Mouse (Mus musculus): Measurements from ENCODE around the gene Prn. TPM values are rescaled to one million over a fixed set of nuclear protein-coding genes. Genes with fewer than 3 reads are reported as not detected.

The Prn gene
- polyA plus RNA-seq, 1 experiment from 2014 or later, result not detected

DNA sequence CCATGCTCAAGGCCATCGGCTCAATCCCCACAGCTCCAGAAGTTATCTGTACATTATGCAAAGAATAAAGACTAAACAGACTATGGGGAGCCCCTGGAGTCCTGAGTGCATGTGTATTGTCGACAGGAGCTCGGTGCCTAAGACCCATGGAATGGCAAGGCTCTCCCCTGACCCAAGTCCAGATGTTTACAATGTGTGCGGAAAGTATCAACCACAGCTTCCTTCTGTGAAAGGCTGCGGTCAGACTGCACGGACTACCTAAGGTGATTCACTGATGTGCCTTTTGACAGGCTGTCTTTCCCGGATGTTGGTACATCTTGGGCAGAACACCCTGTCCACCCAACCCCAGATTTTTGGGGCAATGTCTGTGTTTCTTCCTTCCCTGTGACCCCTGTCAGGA is 21.5 kb upstream of the Prn start:
- Histone ChIP-seq H3K36me3 (no peaks in the 10 kb centered on the region), H3K9ac (no peak overlapping the region), H3K9me3 (no peaks in the 10 kb centered on the region), H3K4me3 (no peak overlapping the region), H3K4me2 (no peak overlapping the region), H3K27ac (replicated peaks) (no peak overlapping the region), H3K4me1 (replicated peaks) (peaks cover 17% of the 10 kb centered on the region; the same call in 1 of the 2 replicates), H3K27me3 (no peaks in the 10 kb centered on the region)
- ATAC-seq (ENCODE audit: low read depth), result no peak
- 74% methylated on average over 7 of the region's 7 CpGs for WGBS

DNA sequence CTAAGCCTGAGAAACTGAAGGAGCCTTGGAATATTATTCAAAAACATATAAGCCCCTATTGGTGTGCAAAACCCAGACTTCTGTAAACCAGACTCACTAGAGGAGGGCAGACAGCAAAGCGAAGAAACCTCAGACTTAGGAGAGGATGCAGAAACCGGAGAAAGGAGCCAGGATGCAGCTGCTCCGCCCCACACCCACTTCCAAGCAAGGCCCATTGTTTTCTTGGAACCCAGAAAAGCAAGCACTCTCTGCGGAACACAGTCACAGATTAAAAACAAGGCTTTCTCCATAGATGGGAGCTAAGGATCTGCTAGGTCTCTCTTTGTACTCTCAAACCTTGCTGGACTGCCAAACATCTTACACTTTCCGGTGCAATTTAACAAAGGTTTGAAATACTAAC is 17.2 kb upstream of the Prn start:
- Histone ChIP-seq H3K4me1 (replicated peaks) (peaks cover 16% of the 10 kb centered on the region; the same call in 1 of the 2 replicates), H3K27ac (replicated peaks) (no peak overlapping the region), H3K36me3 (no peaks in the 10 kb centered on the region), H3K4me2 (no peak overlapping the region), H3K9me3 (no peaks in the 10 kb centered on the region), H3K9ac (no peak overlapping the region), H3K4me3 (no peak overlapping the region), H3K27me3 (no peaks in the 10 kb centered on the region)
- no peak for ATAC-seq (ENCODE audit: low read depth)
- 23% methylated on average over 5 of the region's 5 CpGs for WGBS

DNA sequence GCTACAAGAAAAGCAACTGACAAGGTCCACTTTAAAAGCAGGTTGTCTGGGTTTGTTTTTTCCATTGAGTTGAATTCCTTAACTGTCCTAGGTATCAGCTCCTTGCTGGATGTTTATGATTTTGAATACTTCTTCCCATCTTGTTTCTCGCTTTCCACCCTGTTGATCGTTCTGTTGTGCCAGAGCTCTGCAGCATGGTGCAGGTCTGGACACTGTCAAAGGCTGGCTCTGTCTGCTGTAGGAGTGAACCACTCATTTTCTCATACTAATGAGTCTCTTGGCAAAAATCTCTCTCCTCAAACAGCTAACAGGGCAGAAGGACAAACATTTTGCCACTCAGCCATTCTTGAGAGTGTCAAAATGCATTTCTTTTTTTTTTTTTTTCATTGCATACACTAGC is 14.7 kb upstream of the Prn start:
- Histone ChIP-seq H3K27ac (replicated peaks) (no peak overlapping the region), H3K4me2 (no peak overlapping the region), H3K27me3 (no peaks in the 10 kb centered on the region), H3K4me1 (replicated peaks) (peaks cover 7% of the 10 kb centered on the region; the same call in 1 of the 2 replicates), H3K9ac (no peak overlapping the region), H3K9me3 (no peaks in the 10 kb centered on the region), H3K36me3 (no peaks in the 10 kb centered on the region), H3K4me3 (no peak overlapping the region)
- no peak for ATAC-seq (ENCODE audit: low read depth)
- 90% methylated on average over 2 of the region's 2 CpGs for WGBS

DNA sequence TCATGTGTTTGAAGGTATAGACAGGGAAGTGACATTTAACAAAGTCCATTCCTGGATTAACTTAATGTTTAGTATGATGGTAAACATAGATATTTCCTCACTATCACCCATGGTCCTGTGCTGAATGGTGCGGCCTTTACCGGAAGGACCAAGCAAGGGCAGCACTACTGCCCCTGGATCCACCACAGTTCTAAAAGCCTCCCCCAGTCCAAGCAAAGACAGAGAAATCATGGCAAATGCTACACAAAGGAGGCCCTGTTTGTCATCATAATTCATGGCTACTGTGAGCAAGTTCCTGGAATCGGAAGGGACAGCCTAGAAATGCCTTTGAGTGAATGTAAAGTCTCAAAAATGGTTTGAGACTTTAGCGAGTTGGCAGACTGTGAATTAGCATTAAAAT is 13.7 kb upstream of the Prn start:
- H3K4me3 ChIP-seq, result no peak overlapping the region
- no peaks in the 10 kb centered on the region for H3K9me3 ChIP-seq
- H3K4me1 ChIP-seq (replicated peaks), result peaks cover 5% of the 10 kb centered on the region; the same call in 1 of the 2 replicates
- 81% methylated on average over 4 of the region's 4 CpGs for WGBS
- no peak overlapping the region for H3K27ac ChIP-seq (replicated peaks)
- H3K9ac ChIP-seq, result no peak overlapping the region
- no peaks in the 10 kb centered on the region for H3K36me3 ChIP-seq
- H3K27me3 ChIP-seq, result no peaks in the 10 kb centered on the region
- no peak overlapping the region for H3K4me2 ChIP-seq
- no peak for ATAC-seq (ENCODE audit: low read depth)

DNA sequence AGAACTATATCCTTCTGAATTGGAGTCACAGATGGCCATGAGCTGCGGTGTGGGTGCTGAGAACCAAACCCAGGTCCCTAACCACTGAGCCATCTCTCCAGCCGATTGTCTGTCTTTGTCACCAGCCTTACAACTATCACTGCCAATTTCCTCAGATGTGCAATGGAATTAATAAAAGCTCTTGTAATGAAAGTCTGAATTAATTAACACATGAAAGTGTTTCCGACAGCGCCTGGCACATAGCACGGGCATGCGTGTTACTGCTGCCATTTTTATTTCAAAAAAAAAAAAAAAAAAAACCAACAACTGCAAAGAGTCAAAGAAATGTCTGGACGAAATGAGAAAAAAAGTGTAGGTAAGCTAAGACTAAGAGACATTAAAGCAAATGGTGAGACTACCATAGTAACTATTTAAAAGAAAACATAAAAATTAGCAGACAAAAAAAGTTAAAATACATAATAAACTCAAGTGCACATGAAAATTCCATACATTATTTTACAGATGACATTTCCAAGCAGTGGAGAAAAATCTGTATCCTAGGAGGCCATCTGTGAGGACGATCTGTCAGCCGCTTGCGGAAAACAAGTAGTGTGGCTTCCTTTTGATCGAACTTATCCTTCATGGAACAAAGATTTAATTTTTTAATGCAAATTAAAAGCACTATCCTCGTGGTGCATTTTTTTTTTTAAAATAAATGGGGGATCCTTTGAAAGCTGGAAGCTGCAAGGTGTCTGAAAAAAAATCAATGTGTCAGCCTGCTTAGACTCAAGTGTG is 12.2 kb upstream of the Prn start:
- Histone ChIP-seq H3K27ac (replicated peaks) (no peak overlapping the region), H3K36me3 (no peaks in the 10 kb centered on the region), H3K4me2 (no peak overlapping the region), H3K9ac (no peak overlapping the region), H3K4me1 (replicated peaks) (no peaks in the 10 kb centered on the region), H3K9me3 (no peaks in the 10 kb centered on the region), H3K27me3 (no peaks in the 10 kb centered on the region), H3K4me3 (no peak overlapping the region)
- ATAC-seq (ENCODE audit: low read depth), result no peak
- 88% methylated on average over 12 of the region's 12 CpGs for WGBS

DNA sequence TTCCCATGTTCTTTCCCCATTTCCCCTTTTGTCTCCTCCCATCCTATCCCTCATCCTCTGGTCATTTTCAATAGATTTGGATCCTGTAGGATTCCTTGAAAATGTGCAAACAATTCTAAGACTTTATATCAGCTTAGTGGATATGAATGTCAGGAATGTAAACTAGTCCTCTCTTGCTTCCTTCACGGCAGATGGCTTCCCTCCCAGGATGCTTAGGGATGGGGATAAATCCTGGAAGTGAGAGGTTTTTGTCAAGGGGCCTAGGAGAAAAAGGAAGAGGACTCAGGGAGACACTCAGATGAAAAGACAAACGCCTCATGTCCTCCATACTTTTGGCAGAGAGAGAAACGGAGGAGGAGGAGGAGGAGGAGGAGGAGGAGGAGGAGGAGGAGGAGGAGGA is 7.3 kb upstream of the Prn start:
- Histone ChIP-seq H3K4me2 (no peak overlapping the region), H3K9ac (no peak overlapping the region), H3K27me3 (no peaks in the 10 kb centered on the region), H3K9me3 (no peaks in the 10 kb centered on the region), H3K27ac (replicated peaks) (no peak overlapping the region), H3K4me3 (no peak overlapping the region), H3K4me1 (replicated peaks) (no peaks in the 10 kb centered on the region), H3K36me3 (no peaks in the 10 kb centered on the region)
- ATAC-seq (ENCODE audit: low read depth), result no peak
- WGBS, result 52% methylated on average over 1 of the region's 3 CpGs

DNA sequence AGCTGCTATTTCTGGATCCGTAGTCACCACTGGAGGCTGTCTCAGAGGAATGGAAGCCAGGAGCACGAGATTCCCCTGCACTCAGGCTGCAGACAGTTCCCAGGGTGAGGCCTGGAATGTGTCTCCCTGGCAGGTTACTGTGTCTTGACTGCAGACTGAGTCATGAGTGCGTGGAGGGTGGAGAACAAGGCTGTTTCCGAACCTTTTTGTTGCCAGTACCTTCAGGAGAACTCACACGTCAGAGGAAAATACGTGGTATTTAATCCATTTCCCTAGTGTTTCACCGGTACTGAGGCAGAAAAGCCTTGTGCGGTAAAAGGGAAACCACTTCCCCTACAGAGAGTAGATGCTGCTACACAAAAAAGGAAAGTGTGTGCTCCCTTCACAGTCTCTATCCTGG is 6.9 kb upstream of the Prn start:
- 57% methylated on average over 8 of the region's 8 CpGs for WGBS
- Histone ChIP-seq H3K4me1 (replicated peaks) (no peaks in the 10 kb centered on the region), H3K27me3 (no peaks in the 10 kb centered on the region), H3K4me3 (no peak overlapping the region), H3K27ac (replicated peaks) (no peak overlapping the region), H3K9ac (no peak overlapping the region), H3K4me2 (no peak overlapping the region), H3K36me3 (no peaks in the 10 kb centered on the region), H3K9me3 (no peaks in the 10 kb centered on the region)
- no peak for ATAC-seq (ENCODE audit: low read depth)

DNA sequence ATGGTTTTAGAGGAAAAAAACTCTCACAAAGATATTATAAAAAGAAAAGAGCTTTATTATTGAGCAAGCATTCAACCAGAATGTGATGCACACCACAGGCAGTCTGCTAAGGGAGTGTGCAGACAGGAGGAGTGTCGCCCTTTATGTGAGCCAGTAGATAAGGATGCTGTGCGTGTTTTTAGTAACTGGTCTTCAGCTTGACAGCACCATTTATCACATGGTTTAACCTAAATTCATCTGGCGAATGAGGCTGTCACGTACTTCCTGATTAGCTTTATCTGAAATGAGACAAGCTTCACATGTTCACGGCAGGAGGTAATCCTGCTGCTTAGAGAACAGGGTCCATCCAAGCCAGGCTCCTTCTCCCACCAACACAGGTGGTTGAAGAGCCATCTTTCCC is 4.7 kb upstream of the Prn start:
- H3K4me1 ChIP-seq (replicated peaks), result peaks cover 6% of the 10 kb centered on the region
- 77% methylated on average over 5 of the region's 5 CpGs for WGBS
- H3K4me3 ChIP-seq, result no peak overlapping the region
- no peak overlapping the region for H3K4me2 ChIP-seq
- H3K36me3 ChIP-seq, result no peaks in the 10 kb centered on the region
- H3K27me3 ChIP-seq, result no peaks in the 10 kb centered on the region
- no peak overlapping the region for H3K9ac ChIP-seq
- ATAC-seq (ENCODE audit: low read depth), result no peak
- no peak overlapping the region for H3K27ac ChIP-seq (replicated peaks)
- no peaks in the 10 kb centered on the region for H3K9me3 ChIP-seq

DNA sequence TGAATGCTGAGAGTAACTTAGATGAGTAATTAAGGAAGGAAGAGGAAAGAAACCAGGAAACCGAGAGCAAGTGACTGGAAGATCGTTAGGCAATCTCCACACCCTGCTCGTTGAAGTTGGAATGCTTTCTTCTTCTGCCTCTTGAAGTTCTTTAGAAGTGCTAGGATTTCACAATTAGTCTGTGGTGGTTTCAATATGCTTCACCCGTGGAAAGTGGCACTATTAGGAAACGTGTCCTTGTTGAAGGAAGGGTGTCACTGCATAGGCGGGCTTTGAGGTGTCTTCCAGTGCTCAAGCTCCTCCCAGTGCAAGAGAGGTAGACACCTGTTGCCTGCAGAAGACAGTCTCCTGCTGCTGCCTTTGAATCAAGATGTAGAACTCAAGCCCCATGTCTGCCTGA is 4.0 kb upstream of the Prn start:
- H3K27me3 ChIP-seq, result no peaks in the 10 kb centered on the region
- no peak for ATAC-seq (ENCODE audit: low read depth)
- no peak overlapping the region for H3K4me2 ChIP-seq
- no peaks in the 10 kb centered on the region for H3K9me3 ChIP-seq
- no peak overlapping the region for H3K4me3 ChIP-seq
- H3K27ac ChIP-seq (replicated peaks), result no peak overlapping the region
- peaks cover 9% of the 10 kb centered on the region for H3K4me1 ChIP-seq (replicated peaks)
- 73% methylated on average over 6 of the region's 6 CpGs for WGBS
- H3K36me3 ChIP-seq, result no peaks in the 10 kb centered on the region
- no peak overlapping the region for H3K9ac ChIP-seq

DNA sequence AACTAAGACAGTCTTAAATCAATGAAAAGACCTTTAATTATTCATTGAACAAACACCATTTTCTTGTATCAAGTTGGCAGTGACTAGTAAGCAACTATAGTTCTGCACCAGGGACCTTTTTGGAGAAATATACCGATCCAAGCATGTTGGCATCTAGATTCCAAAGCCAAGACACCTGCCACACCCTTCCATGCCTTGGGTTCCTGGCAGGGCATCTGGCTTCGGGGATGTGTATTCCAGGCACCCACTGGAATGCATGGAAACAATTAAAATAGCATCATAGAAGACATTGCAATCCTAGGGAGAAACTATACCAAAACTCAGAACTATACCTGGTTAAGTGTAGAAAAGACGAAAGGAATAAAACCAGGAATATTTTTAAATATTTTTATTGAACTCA is 3.5 kb upstream of the Prn start:
- H3K9ac ChIP-seq, result no peak overlapping the region
- no peak overlapping the region for H3K4me2 ChIP-seq
- no peaks in the 10 kb centered on the region for H3K36me3 ChIP-seq
- H3K9me3 ChIP-seq, result no peaks in the 10 kb centered on the region
- H3K27ac ChIP-seq (replicated peaks), result no peak overlapping the region
- H3K4me3 ChIP-seq, result no peak overlapping the region
- H3K27me3 ChIP-seq, result no peaks in the 10 kb centered on the region
- 93% methylated on average over 3 of the region's 3 CpGs for WGBS
- peaks cover 14% of the 10 kb centered on the region for H3K4me1 ChIP-seq (replicated peaks)
- ATAC-seq (ENCODE audit: low read depth), result no peak

DNA sequence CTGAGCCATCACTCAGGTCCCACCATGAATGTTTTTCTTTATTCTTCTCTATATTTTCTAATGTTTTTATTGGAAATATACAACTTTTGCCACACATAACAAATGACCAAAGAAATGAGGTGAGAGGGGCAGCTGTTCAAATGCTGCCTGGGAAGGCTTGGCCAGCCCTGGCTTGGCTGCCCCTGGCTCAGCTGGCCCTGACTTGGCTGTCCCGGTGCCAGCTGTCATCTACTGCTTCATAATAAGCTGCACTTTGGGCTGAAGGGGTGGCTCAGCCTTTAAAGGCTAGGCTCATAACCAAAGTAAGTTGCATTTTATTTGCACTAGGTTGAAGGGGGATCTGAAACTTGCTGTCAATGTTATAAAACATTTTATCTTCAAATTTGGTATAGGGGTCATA is 2.9 kb upstream of the Prn start:
- ATAC-seq (ENCODE audit: low read depth), result no peak
- no peak overlapping the region for H3K4me2 ChIP-seq
- no peaks in the 10 kb centered on the region for H3K36me3 ChIP-seq
- no peak overlapping the region for H3K27ac ChIP-seq (replicated peaks)
- H3K9me3 ChIP-seq, result no peaks in the 10 kb centered on the region
- H3K4me1 ChIP-seq (replicated peaks), result peaks cover 20% of the 10 kb centered on the region
- H3K4me3 ChIP-seq, result no peak overlapping the region
- no peak overlapping the region for H3K9ac ChIP-seq
- 84% methylated on average over 1 of the region's 1 CpGs for WGBS
- H3K27me3 ChIP-seq, result no peaks in the 10 kb centered on the region

DNA sequence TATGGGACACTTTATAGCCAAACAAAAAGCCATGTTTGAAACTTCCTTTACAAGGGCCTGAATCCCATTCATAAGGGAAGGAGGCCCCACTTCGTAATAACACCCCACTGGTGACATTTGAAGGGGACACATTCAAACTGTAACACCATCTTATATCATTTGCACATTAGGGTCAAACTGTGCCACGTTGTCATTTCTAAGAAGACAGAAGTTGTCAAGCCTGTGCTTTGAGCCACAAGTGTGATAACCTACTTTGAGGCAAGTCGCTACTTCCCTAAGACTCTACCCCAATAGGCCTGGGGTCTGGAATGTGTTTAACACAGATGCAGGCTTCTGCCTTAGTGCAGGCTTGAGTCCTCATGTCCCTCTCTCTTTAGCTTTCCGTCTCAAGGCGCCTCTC is 2.4 kb upstream of the Prn start:
- no peak overlapping the region for H3K4me3 ChIP-seq
- no peak for ATAC-seq (ENCODE audit: low read depth)
- no peak overlapping the region for H3K27ac ChIP-seq (replicated peaks)
- H3K27me3 ChIP-seq, result no peaks in the 10 kb centered on the region
- no peak overlapping the region for H3K9ac ChIP-seq
- H3K36me3 ChIP-seq, result no peaks in the 10 kb centered on the region
- 86% methylated on average over 5 of the region's 5 CpGs for WGBS
- no peak overlapping the region for H3K4me2 ChIP-seq
- peaks cover 25% of the 10 kb centered on the region for H3K4me1 ChIP-seq (replicated peaks)
- no peaks in the 10 kb centered on the region for H3K9me3 ChIP-seq

DNA sequence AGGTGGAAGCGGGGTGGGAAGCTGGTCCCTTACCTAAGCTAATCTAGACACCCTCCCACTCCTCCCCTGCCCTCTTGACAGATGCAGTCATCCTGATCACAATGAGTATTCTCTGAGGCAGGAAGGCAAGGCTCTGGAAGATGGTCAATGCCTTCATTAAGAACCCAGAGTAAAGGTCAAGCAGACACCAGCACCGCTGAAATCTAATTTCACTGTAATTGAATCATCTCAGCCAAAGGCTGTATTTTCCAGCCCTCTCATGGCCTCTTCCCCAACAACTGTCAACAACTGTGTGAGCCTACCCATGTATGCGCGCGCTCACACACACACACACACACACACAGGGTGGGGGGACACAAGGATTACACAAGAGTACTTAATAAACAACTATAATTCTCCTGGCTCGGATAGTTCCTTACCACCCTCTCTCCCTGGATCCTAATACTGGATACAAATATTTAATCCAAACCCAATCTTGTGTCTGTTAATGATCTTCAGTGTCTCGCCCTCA is 1.4 kb upstream of the Prn start:
- 76% methylated on average over 7 of the region's 7 CpGs for WGBS
- no peak overlapping the region for H3K27ac ChIP-seq (replicated peaks)
- H3K9me3 ChIP-seq, result no peaks in the 10 kb centered on the region
- H3K27me3 ChIP-seq, result no peaks in the 10 kb centered on the region
- H3K36me3 ChIP-seq, result no peaks in the 10 kb centered on the region
- ATAC-seq (ENCODE audit: low read depth), result no peak
- no peak overlapping the region for H3K4me2 ChIP-seq
- H3K9ac ChIP-seq, result no peak overlapping the region
- H3K4me1 ChIP-seq (replicated peaks), result peaks cover 34% of the 10 kb centered on the region
- H3K4me3 ChIP-seq, result no peak overlapping the region

Data from neural tube, embryonic 13.5 days (tissue).